Mouse (Mus musculus) heart, embryonic 16.5 days (tissue): Measurements from ENCODE around the gene Nup43. TPM values are rescaled to one million over a fixed set of nuclear protein-coding genes. Genes with fewer than 3 reads are reported as not detected.
"Not testable (repeated sequence)": the region's sequence is repeated elsewhere in the genome, so short reads cannot be mapped to it uniquely, and the experiment has no call there.

Source experiments
- ATAC-seq: fragments of 200-750 bp; cut with Nextera tagmentation; replicated peaks from 2 replicates; pipeline ENCODE4 v1.8.0; 2017; ENCODE audit warnings: moderate number of reproducible peaks; ENCODE audit not compliant: insufficient read depth, low FRiP score; ENCODE audit errors: extremely low read depth
- H3K27ac ChIP-seq: fragments of 300-500 bp; sonication (generic); 2 replicates; pipeline ENCODE4 v1.5.1; 2014; ENCODE audit warnings: mild to moderate bottlenecking, low read length, control low read depth, moderate library complexity
- H3K27me3 ChIP-seq: fragments of 300-500 bp; sonication (generic); 2 replicates; pipeline ENCODE4 v1.6.1; 2014; ENCODE audit warnings: low read length, mixed read lengths; ENCODE audit not compliant: control insufficient read depth, insufficient read depth
- H3K36me3 ChIP-seq: fragments of 300-500 bp; sonication (generic); 2 replicates; pipeline ENCODE4 v1.6.1; 2014; ENCODE audit not compliant: control insufficient read depth, insufficient read depth
- H3K4me1 ChIP-seq: fragments of 300-500 bp; sonication (generic); 2 replicates; pipeline ENCODE4 v1.6.1; 2014; ENCODE audit warnings: low read length, mixed read lengths; ENCODE audit not compliant: control insufficient read depth, insufficient read depth
- H3K4me2 ChIP-seq: fragments of 300-500 bp; sonication (generic); 2 replicates; pipeline ENCODE4 v1.6.1; 2014; ENCODE audit warnings: low read depth, mild to moderate bottlenecking, control low read depth, low read length
- H3K4me3 ChIP-seq: fragments of 300-500 bp; sonication (generic); 2 replicates; pipeline ENCODE4 v1.5.1; 2014; ENCODE audit warnings: mild to moderate bottlenecking, control low read depth, low read length
- H3K9ac ChIP-seq: fragments of 300-500 bp; sonication (generic); 2 replicates; pipeline ENCODE4 v1.6.1; 2014; ENCODE audit warnings: low read length, control low read depth
- H3K9me3 ChIP-seq: fragments of 300-500 bp; sonication (generic); replicated peaks from 2 replicates; pipeline ENCODE4 v1.6.1; 2016; ENCODE audit warnings: low read length; ENCODE audit not compliant: control insufficient read depth
- WGBS: fragments of 180-500 bp; shearing (Covaris S2); extraction: QIAGEN DNeasy Blood & Tissue Kit; methylation state at CpG from one replicate; pipeline ENCODE4 v1.1.7; 2014; 5-methylcytosine and 5-hydroxymethylcytosine counted together
- polyA plus RNA-seq: library from polyadenylated mRNA; unstranded; fragments of >200 nt; fragmentation: Nextera tagmentation; extraction: Ambion mirVana; gene quantifications from 2 replicates; pipeline ENCODE4 v1.2.1, GENCODE M21; 2015

Nup43 gene
- polyA plus RNA-seq: 31.8 and 32.4 TPM in 2 replicates

GRCm38 (mm10) chr10:7667342-7667802 is at the start of gene Nup43:
Nup43 (plus strand) TSS chr10:7667503.
- Histone ChIP-seq H3K27ac (peak within 1 kb of the TSS; percentile 73), H3K4me2 (peak within 1 kb of the TSS; percentile 94), H3K9ac (peak within 1 kb of the TSS; percentile 84), H3K36me3 (peaks cover 3% of the 10 kb centered on the region), H3K27me3 (no peaks in the 10 kb centered on the region), H3K9me3 (no peaks in the 10 kb centered on the region), H3K4me3 (peak within 1 kb of the TSS; percentile 95), H3K4me1 (peaks cover 15% of the 10 kb centered on the region)
- WGBS: 0% methylated on average over 24 of the region's 24 CpGs
- peak; percentile 69 for ATAC-seq

GRCm38 (mm10) chr10:7617556-7617955 is 49.7 kb upstream of the Nup43 start:
- 74% methylated on average over 3 of the region's 3 CpGs for WGBS
- H3K4me2 ChIP-seq, ATAC-seq, H3K27me3 ChIP-seq, H3K4me3 ChIP-seq, H3K9me3 ChIP-seq, H3K36me3 ChIP-seq, H3K27ac ChIP-seq, H3K4me1 ChIP-seq, H3K9ac ChIP-seq: not testable (repeated sequence)

- H3K36me3 ChIP-seq: no peaks in the 10 kb centered on the region
- H3K27me3 ChIP-seq: no peaks in the 10 kb centered on the region
- no peak overlapping the region for H3K27ac ChIP-seq
- no peak for ATAC-seq
- H3K4me1 ChIP-seq: peaks cover 14% of the 10 kb centered on the region
- H3K4me2 ChIP-seq: no peak overlapping the region
- WGBS: 94% methylated on average over 5 of the region's 5 CpGs
- no peak overlapping the region for H3K4me3 ChIP-seq
- peaks cover under 1% of the 10 kb centered on the region for H3K9me3 ChIP-seq
- no peak overlapping the region for H3K9ac ChIP-seq
Measured at GRCm38 (mm10) chr10:7619821-7620241, 47.5 kb upstream of the Nup43 start.

- no peak for ATAC-seq
- Histone ChIP-seq H3K4me3 (no peak overlapping the region), H3K4me2 (no peak overlapping the region), H3K36me3 (no peaks in the 10 kb centered on the region), H3K27me3 (no peaks in the 10 kb centered on the region), H3K9ac (no peak overlapping the region), H3K27ac (no peak overlapping the region), H3K9me3 (no peaks in the 10 kb centered on the region), H3K4me1 (peaks cover 14% of the 10 kb centered on the region)
- WGBS: 72% methylated on average over 5 of the region's 5 CpGs
Measured at GRCm38 (mm10) chr10:7620723-7621122, 46.6 kb upstream of the Nup43 start.

- Histone ChIP-seq H3K36me3 (no peaks in the 10 kb centered on the region), H3K27ac (peak overlapping the region; percentile 54), H3K4me1 (peaks cover 18% of the 10 kb centered on the region), H3K4me2 (peak overlapping the region; percentile 39), H3K9ac (no peak overlapping the region), H3K4me3 (no peak overlapping the region), H3K9me3 (no peaks in the 10 kb centered on the region), H3K27me3 (no peaks in the 10 kb centered on the region)
- WGBS: 52% methylated on average over 3 of the region's 3 CpGs
- peak; percentile 79 for ATAC-seq
Measured at GRCm38 (mm10) chr10:7622378-7622777, 44.9 kb upstream of the Nup43 start.

GRCm38 (mm10) chr10:7623861-7624518 is 43.3 kb upstream of the Nup43 start:
- H3K9ac ChIP-seq: no peak overlapping the region
- no peak overlapping the region for H3K4me2 ChIP-seq
- no peak overlapping the region for H3K27ac ChIP-seq
- H3K36me3 ChIP-seq: no peaks in the 10 kb centered on the region
- 71% methylated on average over 3 of the region's 3 CpGs for WGBS
- H3K9me3 ChIP-seq: no peaks in the 10 kb centered on the region
- H3K4me3 ChIP-seq: no peak overlapping the region
- peaks cover 26% of the 10 kb centered on the region for H3K4me1 ChIP-seq
- no peak for ATAC-seq
- no peaks in the 10 kb centered on the region for H3K27me3 ChIP-seq

- Histone ChIP-seq H3K36me3 (peaks cover 9% of the 10 kb centered on the region; the same call in 1 of the 2 replicates), H3K9me3 (no peaks in the 10 kb centered on the region), H3K4me2 (no peak overlapping the region), H3K4me3 (no peak overlapping the region), H3K4me1 (peaks cover 31% of the 10 kb centered on the region), H3K27ac (no peak overlapping the region), H3K9ac (no peak overlapping the region), H3K27me3 (no peaks in the 10 kb centered on the region)
- WGBS: 43% methylated on average over 4 of the region's 4 CpGs
- ATAC-seq: no peak
Measured at GRCm38 (mm10) chr10:7629092-7629491, 38.2 kb upstream of the Nup43 start.

GRCm38 (mm10) chr10:7630286-7630685 is 37.0 kb upstream of the Nup43 start:
- WGBS: 82% methylated on average over 5 of the region's 5 CpGs
- H3K9me3 ChIP-seq: no peaks in the 10 kb centered on the region
- H3K27ac ChIP-seq: no peak overlapping the region
- no peak for ATAC-seq
- no peak overlapping the region for H3K4me3 ChIP-seq
- H3K36me3 ChIP-seq: peaks cover 9% of the 10 kb centered on the region; the same call in 1 of the 2 replicates
- no peak overlapping the region for H3K4me2 ChIP-seq
- H3K27me3 ChIP-seq: no peaks in the 10 kb centered on the region
- H3K4me1 ChIP-seq: peaks cover 31% of the 10 kb centered on the region
- no peak overlapping the region for H3K9ac ChIP-seq

- 47% methylated on average over 16 of the region's 16 CpGs for WGBS
- ATAC-seq: peak; percentile 75
- peak overlapping the region; percentile 21; the same call in 1 of the 2 replicates for H3K4me2 ChIP-seq
- peaks cover 31% of the 10 kb centered on the region for H3K4me1 ChIP-seq
- no peak overlapping the region for H3K4me3 ChIP-seq
- H3K9me3 ChIP-seq: no peaks in the 10 kb centered on the region
- no peak overlapping the region for H3K27ac ChIP-seq
- H3K9ac ChIP-seq: no peak overlapping the region
- no peaks in the 10 kb centered on the region for H3K27me3 ChIP-seq
- peaks cover 9% of the 10 kb centered on the region; the same call in 1 of the 2 replicates for H3K36me3 ChIP-seq
Measured at GRCm38 (mm10) chr10:7630951-7631720, 36.2 kb upstream of the Nup43 start.
